Mouse (Mus musculus) erythroblast, embryonic 14.5 days (primary cell): ENCODE measurements around the gene Mmp24.

Experiments
- GATA1 ChIP-seq: IDR thresholded peaks from 2 replicates; pipeline ENCODE4 v1.6.1; 2012; ENCODE audit warnings: low read length, inconsistent platforms, mixed read lengths
- TAL1 ChIP-seq: IDR thresholded peaks from 3 replicates; pipeline ENCODE4 v1.6.1; 2012; ENCODE audit warnings: low read length, inconsistent platforms, mixed read lengths

DNA sequence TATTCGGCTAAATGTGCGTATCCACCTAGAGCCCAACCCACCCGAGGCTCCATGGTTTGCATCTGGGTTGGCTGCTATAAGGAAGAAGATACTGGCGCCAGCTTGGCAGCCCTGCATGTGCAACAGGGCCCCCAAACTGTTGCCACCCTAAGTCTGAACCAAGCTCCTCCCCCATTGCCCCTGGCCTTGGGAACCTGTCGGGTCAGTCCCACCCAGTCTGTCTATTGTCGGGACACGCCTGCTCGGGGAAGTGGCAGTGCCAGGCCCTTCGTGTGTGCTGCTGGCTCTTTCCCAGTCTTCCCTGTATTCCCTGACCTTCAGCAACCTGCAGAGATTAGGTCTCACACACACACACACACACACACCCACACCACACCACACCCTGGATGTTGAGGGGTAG lies 59.6 kb downstream of the Mmp24 start, which contains the start of gene Fam83c:
- TF ChIP-seq TAL1 (no peak), GATA1 (no peak)
